ENCODE assay signal across 28 mouse cellular contexts in genomic region chr12:95420861-95421260, GRCm38 (mm10).
DNase-seq lines count a peak whose midpoint lies in the region; TF ChIP-seq lines count a peak whose summit lies in the region.
"Had no signal": no experiment of that assay in that cellular context is flagged by ENCODE, and none has a peak within 500 bp of the region (broad histone marks: within the 10 kb centered on the region; RNA-seq: fewer than 3 reads in every experiment).

No protein-coding gene starts in this region.

- H3K4me1 ChIP-seq in heart, adult 2 months (ENCODE audit: control insufficient read depth, insufficient read depth, low read length): no peaks in the 10 kb centered on the region
- H3K4me1 ChIP-seq: embryonic facial prominence, embryonic 10.5 days; embryonic facial prominence, embryonic 15.5 days; forebrain, embryonic 15.5 days; heart, embryonic 15.5 days; liver, embryonic 12.5 days; megakaryocyte, embryonic 14.5 days; midbrain, embryonic 12.5 days; neural tube, embryonic 12.5 days had no signal

- no peak overlapping the region for H3K4me3 ChIP-seq in heart, adult 2 months
- H3K4me3 ChIP-seq: embryonic facial prominence, embryonic 10.5 days; embryonic facial prominence, embryonic 15.5 days; forebrain, embryonic 15.5 days; heart, embryonic 15.5 days; liver, embryonic 12.5 days; megakaryocyte, embryonic 14.5 days; midbrain, embryonic 12.5 days; myocyte; neural tube, embryonic 12.5 days had no signal

- intact Hi-C loops in heart, adult 2 months (cut with DNase I): no loop called here

- 48% methylated on average over 3 of the region's 3 CpGs for WGBS in heart, adult 2 months

- DNase-seq in heart, adult 8-10 months (ENCODE audit: low spot score): peak; percentile 32
- no peak for DNase-seq in heart, adult 2 months
- peak; percentile 12 for DNase-seq in lung, postnatal 25 days (ENCODE audit: low spot score)
- no peak for DNase-seq in lung, postnatal 4 days
- peak; percentile 39 for DNase-seq in brain, embryonic 14.5 days (ENCODE audit: low read depth)
- no peak for DNase-seq in left cerebral cortex, adult 18-20 months (ENCODE audit: low spot score in 2 of 2)
- DNase-seq: adrenal gland, adult 2 months; adrenal gland, postnatal 36 days; B cell, adult 2 months; cerebellum, adult 8-10 months; cerebellum, postnatal 25 days; gastrocnemius, postnatal 14 days; heart, postnatal 4 days; kidney, adult 9 months; kidney, postnatal 14 days; left cerebral cortex, postnatal 4 days; liver, postnatal 0 days; lung, postnatal 10 days had no signal

- no peak for TF ChIP-seq POLR2A in heart, adult 2 months (IDR thresholded peaks at IDR 0.05; ENCODE audit: insufficient read depth, low read depth, low read length)
- no peak for TF ChIP-seq POLR2A in brain, embryonic 14.5 days (IDR thresholded peaks at IDR 0.05; ENCODE audit: borderline replicate concordance, extremely low read depth, insufficient read depth, insufficient read length, poor library complexity, severe bottlenecking)

- no peaks in the 10 kb centered on the region for H3K36me3 ChIP-seq in heart, adult 2 months (ENCODE audit: control insufficient read depth, insufficient read depth, low read length)
- H3K36me3 ChIP-seq: embryonic facial prominence, embryonic 10.5 days; embryonic facial prominence, embryonic 15.5 days; forebrain, embryonic 15.5 days; heart, embryonic 15.5 days; liver, embryonic 12.5 days; midbrain, embryonic 12.5 days; neural tube, embryonic 12.5 days had no signal

- TF ChIP-seq EP300 in heart, adult 2 months (IDR thresholded peaks at IDR 0.05; ENCODE audit: insufficient read depth, low read depth, low read length): no peak

- no peak overlapping the region for H3K27ac ChIP-seq in heart, adult 2 months
- H3K27ac ChIP-seq: embryonic facial prominence, embryonic 10.5 days; embryonic facial prominence, embryonic 15.5 days; forebrain, embryonic 15.5 days; heart, embryonic 15.5 days; hindbrain, embryonic 14.5 days; liver, embryonic 12.5 days; midbrain, embryonic 12.5 days; neural tube, embryonic 12.5 days had no signal

- no peak overlapping the region for H3K9ac ChIP-seq in heart, adult 2 months (ENCODE audit: low read depth, low read length)
- H3K9ac ChIP-seq: embryonic facial prominence, embryonic 15.5 days; forebrain, embryonic 15.5 days; heart, embryonic 15.5 days; hindbrain, embryonic 14.5 days; liver, embryonic 12.5 days; liver, postnatal 0 days; midbrain, embryonic 12.5 days; neural tube, embryonic 12.5 days had no signal

- H3K79me2 ChIP-seq in heart, adult 2 months (replicated peaks; ENCODE audit: control insufficient read depth, insufficient read depth, low read length): no peaks in the 10 kb centered on the region

- no peak for TF ChIP-seq CTCF in heart, adult 2 months (IDR thresholded peaks at IDR 0.05)
- TF ChIP-seq CTCF in brain, embryonic 14.5 days (IDR thresholded peaks at IDR 0.05; ENCODE audit: borderline replicate concordance, extremely low read depth, insufficient read depth, insufficient read length): no peak

- H3K27me3 ChIP-seq in heart, adult 2 months (ENCODE audit: control insufficient read depth, insufficient read depth, low read length): no peaks in the 10 kb centered on the region
- H3K27me3 ChIP-seq: embryonic facial prominence, embryonic 15.5 days; forebrain, embryonic 15.5 days; heart, embryonic 15.5 days; liver, embryonic 12.5 days; megakaryocyte, embryonic 14.5 days; midbrain, embryonic 12.5 days; neural tube, embryonic 12.5 days had no signal

Comparison
In these comparisons a context has a peak if more than half of its experiments do, and no peak if none do; other contexts are left out.
1. DNase-seq: peak in heart, adult 8-10 months (single experiment), lung, postnatal 25 days (single experiment) and brain, embryonic 14.5 days (single experiment); none in heart, adult 2 months (0 of 2), lung, postnatal 4 days (0 of 2) and left cerebral cortex, adult 18-20 months (0 of 2).